Mouse (Mus musculus) MEL (cell line): ENCODE data around the gene Macrod1.

ENCODE experiments used
- E2F4 ChIP-seq: IDR thresholded peaks from 2 replicates; pipeline ENCODE4 v1.6.1; 2011; ENCODE audit warnings: low read depth, low read length, improper control_type of control experiment, borderline replicate concordance
- EP300 ChIP-seq, 2 experiments: IDR thresholded peaks; 2 replicates each; pipeline ENCODE4 v1.6.1; 2011; ENCODE audit warnings: improper control_type of control experiment in 2 of 2, low read length in 2 of 2, low read depth in 1 of 2, mild to moderate bottlenecking in 1 of 2
- MAX ChIP-seq: IDR thresholded peaks from 2 replicates; pipeline ENCODE4 v1.6.1; 2011; ENCODE audit warnings: low read length, improper control_type of control experiment
- MYC ChIP-seq: IDR thresholded peaks from 2 replicates; pipeline ENCODE4 v1.6.1; 2011; ENCODE audit warnings: low read depth, mild to moderate bottlenecking, low read length, improper control_type of control experiment, moderate library complexity
- NRF1 ChIP-seq: IDR thresholded peaks from 2 replicates; pipeline ENCODE4 v1.6.1; 2014; ENCODE audit warnings: low read depth, mild to moderate bottlenecking, inconsistent platforms, low read length, improper control_type of control experiment, moderate library complexity; ENCODE audit not compliant: poor library complexity, insufficient read depth, severe bottlenecking
- POLR2A ChIP-seq, 2 experiments: IDR thresholded peaks; 2 replicates each; pipeline ENCODE4 v1.6.1; 2011 to 2012; ENCODE audit warnings: low read length in 2 of 2, mild to moderate bottlenecking in 2 of 2, control low read depth in 1 of 2, improper control_type of control experiment in 1 of 2, low read depth in 1 of 2, moderate library complexity in 1 of 2; ENCODE audit not compliant: control insufficient read depth in 1 of 2, insufficient read depth in 1 of 2, poor library complexity in 1 of 2
- ZMIZ1 ChIP-seq: IDR thresholded peaks from 2 replicates; pipeline ENCODE4 v1.6.1; 2012; ENCODE audit warnings: low read depth, mild to moderate bottlenecking, inconsistent platforms, low read length, improper control_type of control experiment, moderate library complexity

DNA sequence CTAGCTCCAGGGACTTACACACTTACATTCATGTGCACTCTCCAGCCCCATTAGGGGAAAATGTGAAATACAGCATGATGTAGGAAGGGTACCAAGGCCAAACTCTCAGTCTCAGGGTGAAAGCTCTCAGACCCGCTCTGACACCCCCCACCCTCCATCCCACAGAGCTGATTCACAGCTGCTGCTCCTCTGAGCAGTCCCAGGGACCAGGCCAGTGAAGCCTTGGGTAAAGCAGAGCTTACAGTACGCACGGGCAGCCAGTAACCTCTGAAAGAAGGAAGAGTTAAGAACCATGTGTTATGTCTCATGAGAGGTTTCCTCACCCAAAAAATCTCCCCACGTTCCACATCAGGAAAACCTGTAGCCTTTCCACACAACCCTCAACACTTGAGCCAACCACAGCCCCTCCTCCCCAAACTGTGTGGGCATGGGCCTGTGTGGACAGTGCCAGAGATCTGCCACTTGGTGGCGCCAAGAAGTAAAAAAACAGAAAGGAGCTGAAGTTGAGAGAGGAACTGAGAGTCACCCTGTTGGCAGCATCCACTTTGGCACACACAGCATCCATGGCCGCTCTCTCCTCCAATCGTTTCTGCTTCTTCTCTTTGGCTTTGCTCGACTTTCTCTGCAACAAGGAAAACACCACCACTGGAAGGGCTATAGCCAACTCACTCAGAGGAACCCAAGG is 178.1 kb downstream of the Macrod1 start:
- TF ChIP-seq POLR2A (IDR thresholded peaks at IDR 0.05; ENCODE audit: control insufficient read depth in 1 of 2, insufficient read depth in 1 of 2, low read depth in 1 of 2, low read length in 2 of 2, poor library complexity in 1 of 2) (peak in 1 of 2 experiments; percentile 31; a peak in 1 of 4 replicates), MAX (no peak), E2F4 (no peak), NRF1 (no peak), MYC (no peak), EP300 (IDR thresholded peaks at IDR 0.05; ENCODE audit: low read depth in 1 of 2, low read length in 2 of 2) (no peak), ZMIZ1 (no peak)
